Mouse (Mus musculus): ENCODE results near the gene Taf9.

- TF ChIP-seq GATA1 (IDR thresholded peaks at IDR 0.05; ENCODE audit: borderline replicate concordance, low read length) (no peak), FLI1 (IDR thresholded peaks at IDR 0.05; ENCODE audit: low read length) (no peak)
Measured at GRCm38 (mm10) chr13:100698866-100699265, 47.5 kb downstream of the Taf9 start.
